Mouse (Mus musculus): ENCODE measurements around the gene Lamtor5. TPM values are rescaled to one million over a fixed set of nuclear protein-coding genes. Genes with fewer than 3 reads are reported as not detected.
"Not testable (repeated sequence)": the region's sequence is repeated elsewhere in the genome, so short reads cannot be mapped to it uniquely, and the experiment has no call there.

The Lamtor5 gene
- total and polyA plus RNA-seq, 2 experiments from 2014 or later = 77.0 to 188 TPM

- Histone ChIP-seq H3K36me3 (ENCODE audit: insufficient read depth) (peaks cover 20% of the 10 kb centered on the region), H3K4me2 (ENCODE audit: low read depth) (no peak overlapping the region), H3K27ac (ENCODE audit: low read depth, low read length) (no peak overlapping the region), H3K27me3 (ENCODE audit: insufficient read depth, low read length) (no peaks in the 10 kb centered on the region), H3K9me3 (ENCODE audit: low read length) (no peaks in the 10 kb centered on the region), H3K4me3 (ENCODE audit: low read depth, low read length) (no peak overlapping the region), H3K9ac (no peak overlapping the region), H3K4me1 (ENCODE audit: insufficient read depth) (no peaks in the 10 kb centered on the region)
- TF ChIP-seq CTCF (IDR thresholded peaks at IDR 0.05; ENCODE audit: low read depth) = no peak
- no peak for DNase-seq
- no peak for ATAC-seq
These were observed 8.7 kb downstream of the Lamtor5 start for GRCm38 (mm10) chr3:107287346-107287745.

GRCm38 (mm10) chr3:107290764-107291381 lies 12.2 kb downstream of the Lamtor5 start, which contains the start of gene Slc16a4:
TSS of gene Slc16a4 (plus strand) at chr3:107291230.
- Histone ChIP-seq H3K27ac (ENCODE audit: low read depth, low read length) (no peak within 1 kb of the TSS), H3K9me3 (ENCODE audit: low read length) (no peaks in the 10 kb centered on the region), H3K4me1 (ENCODE audit: insufficient read depth) (no peaks in the 10 kb centered on the region), H3K27me3 (ENCODE audit: insufficient read depth, low read length) (no peaks in the 10 kb centered on the region), H3K36me3 (ENCODE audit: insufficient read depth) (peaks cover 5% of the 10 kb centered on the region; the same call in 1 of the 2 replicates), H3K4me2 (ENCODE audit: low read depth) (no peak within 1 kb of the TSS), H3K4me3 (ENCODE audit: low read depth, low read length) (no peak within 1 kb of the TSS), H3K9ac (no peak within 1 kb of the TSS)
- ATAC-seq (no peak), DNase-seq (peak; percentile 8)
- no peak for TF ChIP-seq CTCF (IDR thresholded peaks at IDR 0.05; ENCODE audit: low read depth)
- WGBS = 30% methylated on average over 9 of the region's 9 CpGs

- Histone ChIP-seq H3K4me1 (ENCODE audit: insufficient read depth) (no peaks in the 10 kb centered on the region), H3K4me3 (ENCODE audit: low read depth, low read length) (no peak overlapping the region), H3K4me2 (ENCODE audit: low read depth) (no peak overlapping the region), H3K36me3 (ENCODE audit: insufficient read depth) (no peaks in the 10 kb centered on the region), H3K27me3 (ENCODE audit: insufficient read depth, low read length) (no peaks in the 10 kb centered on the region), H3K9ac (no peak overlapping the region), H3K9me3 (ENCODE audit: low read length) (no peaks in the 10 kb centered on the region), H3K27ac (ENCODE audit: low read depth, low read length) (no peak overlapping the region)
- WGBS = 89% methylated on average over 5 of the region's 5 CpGs
- DNase-seq (no peak), ATAC-seq (no peak)
- TF ChIP-seq CTCF (IDR thresholded peaks at IDR 0.05; ENCODE audit: low read depth) = no peak
These were observed 17.2 kb downstream of the Lamtor5 start for GRCm38 (mm10) chr3:107295672-107296360.

GRCm38 (mm10) chr3:107296917-107297316 lies 18.3 kb downstream of the Lamtor5 start:
- WGBS = 74% methylated on average over 4 of the region's 4 CpGs
- not testable (repeated sequence) for H3K9ac ChIP-seq; DNase-seq; H3K27ac ChIP-seq (ENCODE audit: low read depth, low read length); H3K9me3 ChIP-seq (ENCODE audit: low read length); H3K4me3 ChIP-seq (ENCODE audit: low read depth, low read length); H3K27me3 ChIP-seq (ENCODE audit: insufficient read depth, low read length); H3K36me3 ChIP-seq (ENCODE audit: insufficient read depth); H3K4me2 ChIP-seq (ENCODE audit: low read depth); H3K4me1 ChIP-seq (ENCODE audit: insufficient read depth); ATAC-seq

- H3K9ac ChIP-seq = no peak overlapping the region
- 87% methylated on average over 3 of the region's 3 CpGs for WGBS
- no peak for TF ChIP-seq CTCF (IDR thresholded peaks at IDR 0.05; ENCODE audit: low read depth)
- no peak overlapping the region for H3K4me3 ChIP-seq (ENCODE audit: low read depth, low read length)
- H3K9me3 ChIP-seq (ENCODE audit: low read length) = no peaks in the 10 kb centered on the region
- H3K4me1 ChIP-seq (ENCODE audit: insufficient read depth) = no peaks in the 10 kb centered on the region
- H3K27me3 ChIP-seq (ENCODE audit: insufficient read depth, low read length) = no peaks in the 10 kb centered on the region
- no peaks in the 10 kb centered on the region for H3K36me3 ChIP-seq (ENCODE audit: insufficient read depth)
- H3K4me2 ChIP-seq (ENCODE audit: low read depth) = no peak overlapping the region
- DNase-seq = no peak
- no peak overlapping the region for H3K27ac ChIP-seq (ENCODE audit: low read depth, low read length)
- ATAC-seq = no peak
These were observed 38.7 kb downstream of the Lamtor5 start for GRCm38 (mm10) chr3:107317338-107317737.

- Histone ChIP-seq H3K9ac (no peak overlapping the region), H3K27ac (ENCODE audit: low read depth, low read length) (no peak overlapping the region), H3K27me3 (ENCODE audit: insufficient read depth, low read length) (no peaks in the 10 kb centered on the region), H3K4me1 (ENCODE audit: insufficient read depth) (peaks cover 4% of the 10 kb centered on the region; the same call in 1 of the 2 replicates), H3K36me3 (ENCODE audit: insufficient read depth) (0 out of 2 replicates have a peak, but pooled peaks cover 6% of the 10 kb centered on the region), H3K4me2 (ENCODE audit: low read depth) (no peak overlapping the region), H3K4me3 (ENCODE audit: low read depth, low read length) (no peak overlapping the region), H3K9me3 (ENCODE audit: low read length) (no peaks in the 10 kb centered on the region)
- ATAC-seq (no peak), DNase-seq (no peak)
- TF ChIP-seq CTCF (IDR thresholded peaks at IDR 0.05; ENCODE audit: low read depth) = no peak
- 94% methylated on average over 2 of the region's 2 CpGs for WGBS
These were observed 42.5 kb downstream of the Lamtor5 start for GRCm38 (mm10) chr3:107321141-107321540.

GRCm38 (mm10) chr3:107321776-107322175 lies 43.1 kb downstream of the Lamtor5 start:
- H3K4me1 ChIP-seq (ENCODE audit: insufficient read depth) = peaks cover 4% of the 10 kb centered on the region; the same call in 1 of the 2 replicates
- no peak for TF ChIP-seq CTCF (IDR thresholded peaks at IDR 0.05; ENCODE audit: low read depth)
- H3K4me2 ChIP-seq (ENCODE audit: low read depth) = no peak overlapping the region
- ATAC-seq (no peak), DNase-seq (no peak)
- H3K4me3 ChIP-seq (ENCODE audit: low read depth, low read length) = no peak overlapping the region
- 0 out of 2 replicates have a peak, but pooled peaks cover 6% of the 10 kb centered on the region for H3K36me3 ChIP-seq (ENCODE audit: insufficient read depth)
- H3K27me3 ChIP-seq (ENCODE audit: insufficient read depth, low read length) = no peaks in the 10 kb centered on the region
- no peak overlapping the region for H3K27ac ChIP-seq (ENCODE audit: low read depth, low read length)
- H3K9me3 ChIP-seq (ENCODE audit: low read length) = no peaks in the 10 kb centered on the region
- H3K9ac ChIP-seq = no peak overlapping the region
